Mouse (Mus musculus) embryo, embryonic 11.5 days (tissue): ENCODE measurements around the gene Fdxacb1.

Experiments
- DNase-seq: peaks from one replicate; pipeline ENCODE4 v3.0.0-alpha.2; 2012; ENCODE audit warnings: low read depth, low spot score

Gene Fdxacb1

DNA sequence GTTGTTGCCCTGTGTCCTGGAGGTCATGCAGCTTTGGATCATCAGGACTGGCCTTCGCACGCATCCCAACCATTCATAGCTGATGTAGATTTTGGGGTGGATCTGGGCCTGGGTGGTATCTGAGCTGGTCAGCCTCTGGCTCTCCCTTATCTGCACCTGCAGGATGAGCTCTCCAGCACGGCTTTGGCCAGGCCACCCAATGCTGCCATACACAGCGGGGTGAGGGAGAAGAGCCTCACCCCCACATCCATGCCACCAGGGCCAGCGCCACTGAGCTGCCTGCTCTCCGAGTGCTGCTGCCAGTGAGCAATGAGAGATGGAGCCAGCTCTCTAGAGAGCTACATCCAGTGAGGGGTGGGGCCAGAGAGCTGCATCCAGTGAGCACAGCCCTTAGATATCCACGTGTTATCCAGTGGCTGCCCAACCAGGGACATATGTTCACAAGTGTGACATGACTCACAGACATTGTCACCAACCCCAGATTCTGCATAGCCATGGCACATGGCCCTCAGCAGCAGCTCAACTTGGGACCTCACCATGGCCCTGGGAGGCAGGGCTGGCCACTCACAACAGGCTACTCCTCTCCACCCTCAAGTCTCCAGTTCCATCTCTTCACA, 35.1 kb downstream of the Fdxacb1 start:
- DNase-seq = no peak

DNA sequence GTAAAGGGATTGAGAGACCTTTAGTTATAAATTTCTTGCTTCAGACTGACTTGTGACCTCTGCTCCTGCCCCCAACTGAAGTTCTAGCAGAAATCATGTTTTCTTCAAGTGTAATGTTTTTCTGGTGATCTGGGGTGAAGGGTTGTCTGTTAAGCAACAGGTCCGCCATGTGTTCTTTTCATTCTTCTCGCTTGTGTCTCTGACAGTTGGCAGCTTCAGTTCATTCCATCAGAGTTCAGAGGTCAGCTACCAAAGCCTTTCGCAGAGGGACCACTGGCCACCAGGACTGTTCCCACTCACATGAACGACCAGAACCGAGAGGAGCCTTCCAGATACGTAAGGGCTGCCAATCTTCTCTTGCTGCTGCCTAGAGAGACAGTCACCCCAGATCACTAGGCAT, 40.4 kb downstream of the Fdxacb1 start:
- no peak for DNase-seq

DNA sequence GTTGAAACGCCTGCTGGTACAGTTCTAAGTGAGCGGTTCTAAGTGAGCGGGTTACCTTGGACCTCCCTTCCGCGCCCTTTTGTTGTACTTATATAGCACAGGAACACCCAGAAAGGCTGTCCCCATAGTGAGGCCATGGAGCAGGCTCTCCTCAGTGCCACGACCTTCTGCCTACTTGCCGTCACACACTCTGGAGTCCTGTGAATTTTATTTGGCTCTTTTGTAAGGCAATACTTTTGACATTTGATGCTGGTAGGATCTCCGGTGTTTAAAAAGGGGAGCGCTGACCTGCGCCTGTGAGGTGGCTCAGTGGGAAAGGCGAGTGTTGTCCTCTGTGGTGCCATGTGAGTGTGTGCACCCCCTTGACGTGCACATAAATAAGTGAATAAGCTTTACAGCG, 41.1 kb downstream of the Fdxacb1 start:
- no peak for DNase-seq

DNA sequence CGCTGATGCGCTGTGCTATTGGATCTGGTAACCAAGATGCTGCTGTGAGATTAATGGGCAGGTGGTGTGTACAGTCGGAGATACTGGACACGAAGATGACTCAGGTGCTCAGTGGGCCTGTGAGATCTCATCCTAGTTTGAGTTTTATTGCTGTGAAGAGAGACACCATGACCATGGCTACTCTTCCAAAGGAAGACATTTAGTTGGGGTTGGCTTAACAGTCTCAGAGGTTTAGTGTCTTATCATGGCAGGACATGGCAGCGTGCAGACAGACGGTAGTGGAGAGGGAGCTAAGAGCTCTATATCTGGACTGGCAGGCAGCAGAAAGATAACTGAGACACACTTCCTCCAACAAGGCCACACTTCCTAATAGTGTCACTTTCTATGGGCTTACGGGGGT, 43.2 kb downstream of the Fdxacb1 start:
- no peak for DNase-seq

DNA sequence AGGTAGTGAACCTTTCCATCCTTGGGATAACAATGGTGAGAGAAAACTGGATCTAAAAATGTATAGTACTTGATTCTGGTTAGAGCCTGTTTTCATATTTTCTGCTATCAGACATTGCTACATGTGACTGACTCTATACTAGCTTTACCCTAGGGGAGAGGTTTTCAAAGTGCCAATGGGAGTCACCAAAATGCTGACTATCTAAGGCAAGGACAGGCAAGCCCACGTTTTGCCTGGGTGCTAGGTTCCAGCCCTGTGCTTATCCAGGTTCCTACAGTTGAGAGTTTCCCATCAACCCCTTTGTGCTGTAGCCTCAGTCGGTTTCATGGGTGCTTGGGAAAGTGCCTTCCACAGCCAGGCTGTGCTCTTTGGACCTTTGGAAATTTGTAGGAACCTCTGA, 43.7 kb downstream of the Fdxacb1 start:
- DNase-seq = no peak

DNA sequence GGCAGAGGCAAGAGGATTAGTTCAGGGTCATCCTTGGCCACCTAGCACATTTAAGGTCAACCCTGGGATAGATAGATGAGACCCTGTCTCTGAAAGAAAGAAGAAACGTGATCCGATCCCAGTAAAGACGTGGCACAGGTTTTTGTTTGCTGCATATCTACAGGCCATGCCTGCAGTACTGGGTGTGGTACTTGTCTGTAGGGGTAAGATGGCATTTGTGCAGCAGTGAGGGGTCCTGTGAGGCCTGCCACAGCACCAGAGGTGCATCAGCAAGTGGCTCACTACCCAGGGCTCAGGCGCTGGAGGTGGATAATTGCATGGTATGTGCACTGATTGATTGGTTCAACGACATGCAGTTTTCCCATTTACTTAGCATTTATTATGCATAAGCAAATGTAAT, 45.8 kb downstream of the Fdxacb1 start:
- DNase-seq = no peak

DNA sequence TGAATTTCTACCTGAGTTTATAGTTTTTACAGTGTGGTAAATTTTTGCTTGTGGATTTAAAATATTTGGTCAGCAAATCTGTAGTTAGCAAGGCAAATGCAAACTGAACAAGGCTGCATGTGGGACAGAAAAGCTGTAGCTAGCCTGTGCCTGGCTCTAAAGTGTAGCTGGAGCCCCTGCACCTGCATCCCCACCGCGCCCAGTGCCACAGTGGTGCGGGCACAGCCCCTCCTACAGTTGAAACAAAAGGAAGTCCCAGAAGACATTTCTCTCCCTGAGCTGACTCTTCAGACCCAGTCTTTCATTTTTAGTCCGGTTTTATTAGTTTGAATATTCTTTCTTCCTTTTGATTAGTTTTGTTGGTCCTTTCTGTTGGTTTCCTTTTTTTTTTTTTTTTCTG, 47.6 kb downstream of the Fdxacb1 start:
- no peak for DNase-seq

DNA sequence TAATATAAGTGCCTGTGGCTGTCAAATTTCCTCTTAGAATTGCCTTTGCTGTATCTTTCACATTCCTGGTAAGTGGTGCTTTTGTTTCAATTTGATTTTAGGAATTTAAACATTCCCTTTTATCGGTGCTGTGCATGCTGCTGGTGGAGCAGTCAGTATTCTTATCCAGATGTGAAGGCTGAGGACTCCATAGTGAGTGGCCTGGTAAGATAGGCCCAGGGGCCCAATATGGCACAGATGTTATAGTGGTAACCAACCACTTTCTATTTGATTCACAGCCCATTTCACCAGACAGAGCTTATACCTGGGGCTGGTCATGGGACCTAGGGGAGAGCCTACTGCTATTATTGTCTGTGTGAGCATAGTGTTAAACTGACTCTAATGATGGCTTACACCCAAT, 48.5 kb downstream of the Fdxacb1 start:
- DNase-seq = no peak

DNA sequence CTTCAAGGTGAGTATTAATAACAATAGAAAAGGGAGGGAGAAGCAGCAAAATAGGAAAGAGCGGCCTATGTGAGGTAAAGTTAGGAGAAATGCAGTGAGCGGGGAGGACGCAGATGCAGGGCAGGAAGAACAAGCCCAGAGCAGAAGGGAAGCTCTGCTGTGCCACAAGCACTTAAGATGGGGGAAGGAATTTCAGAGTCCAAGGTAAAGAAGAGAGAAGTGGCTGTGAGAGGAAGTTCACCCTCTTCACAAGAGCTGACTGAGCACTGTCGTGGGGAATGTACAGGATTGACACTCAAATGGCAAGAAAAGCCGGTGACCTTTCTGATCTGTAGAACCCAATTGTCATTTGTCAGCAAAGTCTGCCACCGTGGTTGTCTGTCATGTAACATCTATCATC, 50.0 kb downstream of the Fdxacb1 start:
- no peak for DNase-seq

DNA sequence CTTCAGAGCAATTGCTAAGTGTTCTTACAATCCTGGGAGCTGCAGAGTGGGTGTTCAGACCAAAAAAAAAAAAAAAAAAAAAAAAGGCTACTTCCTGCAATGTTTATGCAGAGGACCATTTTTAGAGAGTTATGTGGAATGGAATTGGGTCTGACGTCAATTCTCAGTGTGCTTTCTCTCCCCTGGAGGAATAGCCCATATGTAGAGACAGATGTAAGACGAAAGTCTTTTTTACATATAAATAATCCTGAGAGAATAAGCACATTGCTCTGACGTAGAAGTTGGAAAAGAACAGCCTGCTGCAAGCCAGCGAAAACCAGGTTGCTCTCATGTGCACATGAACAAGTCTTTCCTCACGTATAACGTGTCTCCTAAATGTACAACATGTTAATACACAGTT, 51.7 kb downstream of the Fdxacb1 start:
- no peak for DNase-seq

DNA sequence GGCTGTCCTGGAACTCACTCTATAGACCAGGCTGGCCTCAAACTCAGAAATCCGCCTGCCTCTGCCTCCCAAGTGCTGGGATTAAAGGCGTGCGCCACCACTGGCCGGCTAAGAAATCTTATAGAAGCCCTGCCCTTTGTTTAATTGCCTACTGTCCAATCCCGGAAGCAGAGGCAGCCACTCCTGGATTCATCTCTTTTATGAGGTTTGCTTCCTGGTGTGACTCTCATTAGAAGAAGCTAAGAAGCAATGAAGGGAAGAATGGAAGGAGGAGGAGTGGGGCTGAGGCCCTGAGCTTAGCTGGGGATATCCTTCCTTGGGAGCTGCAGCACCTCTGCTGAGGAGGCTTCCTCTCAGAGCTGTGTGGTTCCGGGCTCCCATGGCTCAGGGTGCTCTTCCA, 53.6 kb downstream of the Fdxacb1 start:
- DNase-seq = no peak

DNA sequence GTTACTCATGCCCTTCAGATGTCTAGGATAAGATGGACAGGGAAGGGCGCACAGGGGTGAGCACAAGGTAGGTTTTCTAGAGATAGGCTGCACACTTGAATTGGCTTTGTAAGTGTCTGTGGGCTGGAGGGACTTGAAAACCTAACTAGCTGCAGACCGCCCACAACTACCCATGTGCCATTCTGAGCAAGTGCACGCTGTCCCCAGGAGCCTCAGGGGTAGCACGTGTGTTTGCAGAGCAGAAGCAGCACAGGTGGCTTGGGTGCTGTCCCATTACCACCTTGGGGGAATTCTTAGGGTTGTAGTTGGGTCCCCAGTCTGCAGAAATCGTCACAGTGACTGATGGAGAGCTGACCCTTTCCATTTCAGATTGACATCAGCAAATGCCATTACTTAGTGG, 54.2 kb downstream of the Fdxacb1 start:
- no peak for DNase-seq
